In genomic region chr12:28769953-28770352, GRCm38 (mm10) we compare ENCODE assay signal across 23 mouse cellular contexts. TPM values are rescaled to one million over a fixed set of nuclear protein-coding genes. Genes with fewer than 3 reads are reported as not detected.
DNase-seq lines count a peak whose midpoint lies in the region; ATAC-seq and TF ChIP-seq lines count a peak whose summit lies in the region.
"Had no signal": no experiment of that assay in that cellular context is flagged by ENCODE, and none has a peak within 500 bp of the region (broad histone marks: within the 10 kb centered on the region; RNA-seq: fewer than 3 reads in every experiment).

No protein-coding gene starts in this region.

- 95% methylated on average over 7 of the region's 7 CpGs for WGBS in midbrain, embryonic 11.5 days
- WGBS in midbrain, postnatal 0 days: 94% methylated on average over 7 of the region's 7 CpGs

- ATAC-seq in midbrain, embryonic 11.5 days (ENCODE audit: low FRiP score): no peak
- ATAC-seq in midbrain, postnatal 0 days (ENCODE audit: low FRiP score): no peak
- peak; percentile 55; the same call in 1 of the 2 replicates for ATAC-seq in G1E (ENCODE audit: extremely low read depth, insufficient number of reproducible peaks, low FRiP score, poor library complexity, severe bottlenecking)
- peak; percentile 65 for ATAC-seq in Patski
- ATAC-seq: activated CD4-positive, CD25-positive, alpha-beta regulatory T cell, adult 4 months; CD4-positive, CD25-positive, alpha-beta regulatory T cell, adult 4 months had no signal

- POLR2A ChIA-PET in Patski (lab: Charles Lee): no interaction called here

- H3K4me3 ChIP-seq in midbrain, embryonic 11.5 days (ENCODE audit: low read depth, low read length): no peak overlapping the region
- H3K4me3 ChIP-seq in midbrain, postnatal 0 days (ENCODE audit: low read depth, low read length): no peak overlapping the region
- H3K4me3 ChIP-seq in G1E (ENCODE audit: low read depth, low read length): no peak overlapping the region

- H3K27me3 ChIP-seq in midbrain, embryonic 11.5 days (ENCODE audit: control insufficient read depth, insufficient read depth, low read length): no peaks in the 10 kb centered on the region
- no peaks in the 10 kb centered on the region for H3K27me3 ChIP-seq in midbrain, postnatal 0 days (ENCODE audit: insufficient read depth, low read length)
- H3K27me3 ChIP-seq in G1E (ENCODE audit: insufficient read depth, low read length): no peaks in the 10 kb centered on the region
- H3K27me3 ChIP-seq in Patski: no peaks in the 10 kb centered on the region
- H3K27me3 ChIP-seq: CH12.LX had no signal

- peak; percentile 66 for DNase-seq in midbrain, embryonic 11.5 days (ENCODE audit: low spot score, missing footprints)
- no peak for DNase-seq in midbrain, postnatal 0 days (ENCODE audit: low spot score)
- DNase-seq in 3134 (ENCODE audit: extremely low read depth, insufficient read length, low spot score) (peak; percentile 11), G1E (ENCODE audit: low spot score) (no peak), Patski (ENCODE audit: low read depth, low spot score) (no peak)
- DNase-seq in adrenal gland, adult 8-10 months: no peak
- no peak for DNase-seq in kidney, postnatal 4 days
- no peak for DNase-seq in left cerebral cortex, adult 9 months (ENCODE audit: low spot score in 2 of 2)
- DNase-seq: adrenal gland, adult 2 months; adrenal gland, postnatal 10 days; adrenal gland, postnatal 14 days; adrenal gland, postnatal 25 days; adrenal gland, postnatal 36 days; B cell, adult 2 months; cerebellum, adult 11 months; cerebellum, adult 11-12 months; cerebellum, adult 18-20 months; cerebellum, adult 2 months; cerebellum, adult 8-10 months; cerebellum, adult 9-10 months had no signal

- TF ChIP-seq CTCF in midbrain, postnatal 0 days (IDR thresholded peaks at IDR 0.05): no peak
- TF ChIP-seq CTCF in G1E (IDR thresholded peaks at IDR 0.05; ENCODE audit: low read depth, low read length) (no peak), Patski (IDR thresholded peaks at IDR 0.05) (no peak)

- H3K9ac ChIP-seq in midbrain, embryonic 11.5 days (ENCODE audit: low read length): no peak overlapping the region
- no peak overlapping the region for H3K9ac ChIP-seq in midbrain, postnatal 0 days (replicated peaks; ENCODE audit: low read length, poor library complexity, severe bottlenecking)

- peaks cover 9% of the 10 kb centered on the region for H3K4me1 ChIP-seq in midbrain, embryonic 11.5 days (ENCODE audit: control insufficient read depth, insufficient read depth, low read length)
- H3K4me1 ChIP-seq in midbrain, postnatal 0 days (ENCODE audit: insufficient read depth, low read length): no peaks in the 10 kb centered on the region; the same call in 1 of the 2 replicates
- no peaks in the 10 kb centered on the region for H3K4me1 ChIP-seq in G1E (ENCODE audit: insufficient read depth, low read depth, low read length)

- no peak overlapping the region for H3K27ac ChIP-seq in midbrain, embryonic 11.5 days (ENCODE audit: low read depth, low read length)
- no peak overlapping the region for H3K27ac ChIP-seq in midbrain, postnatal 0 days (ENCODE audit: low read depth, low read length)

- in situ Hi-C loops in Patski (cut with MboI; ENCODE audit: low pct_unique_long_range_greater_than_20kb): no loop called here

- no peaks in the 10 kb centered on the region for H3K9me3 ChIP-seq in midbrain, embryonic 11.5 days (ENCODE audit: control insufficient read depth, low read length)
- no peaks in the 10 kb centered on the region for H3K9me3 ChIP-seq in midbrain, postnatal 0 days (ENCODE audit: low read length)
- H3K9me3 ChIP-seq in G1E (replicated peaks): no peaks in the 10 kb centered on the region

- CTCF ChIA-PET in Patski (lab: Charles Lee): no interaction called here

- H3K36me3 ChIP-seq in midbrain, embryonic 11.5 days (ENCODE audit: control insufficient read depth, insufficient read depth, low read length): no peaks in the 10 kb centered on the region
- H3K36me3 ChIP-seq in midbrain, postnatal 0 days (ENCODE audit: insufficient read depth, low read length): peaks cover 23% of the 10 kb centered on the region
- H3K36me3 ChIP-seq in G1E (replicated peaks): peaks cover 91% of the 10 kb centered on the region

- no peak overlapping the region for H3K4me2 ChIP-seq in midbrain, embryonic 11.5 days
- no peak overlapping the region for H3K4me2 ChIP-seq in midbrain, postnatal 0 days (ENCODE audit: low read depth, low read length, poor library complexity, severe bottlenecking)

RNA-seq across cellular contexts. Expression of gene Eipr1, which starts 18.4 kb away (rescaled TPM):
- 40.4 and 43.0 TPM in 2 replicates for polyA plus RNA-seq in midbrain, embryonic 11.5 days (2014; fragmentation: Nextera tagmentation; extraction: Ambion mirVana)
- 57.4 and 62.2 TPM in 2 replicates for total RNA-seq in midbrain, postnatal 0 days (2014; rRNA removed)
- 59.6 and 66.4 TPM in 2 replicates for polyA plus RNA-seq in midbrain, postnatal 0 days (2015; fragmentation: Nextera tagmentation; extraction: Ambion mirVana)
- total RNA-seq in G1E (2014; fragmentation: Nextera tagmentation) (11.0 and 14.9 TPM in 2 replicates), G1E (2017) (52.8 and 59.5 TPM in 2 replicates)
- polyA plus RNA-seq in G1E (2012) (22.4 and 26.5 TPM in 2 replicates), Patski (2021) (25.6 TPM)
- total RNA-seq in adrenal gland, adult 8-10 months (2022): 10 to 100 TPM; 25.6 to 27.2 (median 26.4) TPM

RNA-seq across cellular contexts. Expression of gene Trappc12, which starts 19.7 kb away (rescaled TPM):
- polyA plus RNA-seq in midbrain, embryonic 11.5 days (2014; fragmentation: Nextera tagmentation; extraction: Ambion mirVana): 35.9 and 37.8 TPM in 2 replicates
- total RNA-seq in midbrain, postnatal 0 days (2014; rRNA removed): 53.2 and 54.4 TPM in 2 replicates
- polyA plus RNA-seq in midbrain, postnatal 0 days (2015; fragmentation: Nextera tagmentation; extraction: Ambion mirVana): 37.9 and 38.8 TPM in 2 replicates
- total RNA-seq in G1E (2014; fragmentation: Nextera tagmentation) (37.4 and 49.6 TPM in 2 replicates), G1E (2017) (44.9 and 51.2 TPM in 2 replicates)
- polyA plus RNA-seq in G1E (2012) (9.8 and 13.5 TPM in 2 replicates), Patski (2021) (25.6 TPM)
- total RNA-seq in adrenal gland, adult 8-10 months (2022): 10 to 100 TPM; 41.7 to 51.0 (median 46.9) TPM

Comparison
In these comparisons a context has a peak if more than half of its experiments do, and no peak if none do; other contexts are left out.
1. DNase-seq: peak in midbrain, embryonic 11.5 days (single experiment) and 3134 (single experiment); none in midbrain, postnatal 0 days (single experiment), G1E (single experiment), Patski (single experiment), adrenal gland, adult 8-10 months (single experiment), kidney, postnatal 4 days (0 of 2) and left cerebral cortex, adult 9 months (0 of 2).
2. ATAC-seq: peak in G1E (single experiment) and Patski (single experiment); none in midbrain, embryonic 11.5 days (single experiment) and midbrain, postnatal 0 days (single experiment).